Mouse (Mus musculus) intestine, embryonic 16.5 days (tissue): ENCODE results near the gene Mttp. TPM values are rescaled to one million over a fixed set of nuclear protein-coding genes. Genes with fewer than 3 reads are reported as not detected.
A peak's percentile ranks its signal among the peaks of the same experiment; 100 is the strongest.

ENCODE experiments used
- ATAC-seq: fragments of 200-750 bp; cut with Nextera tagmentation; 2 replicates; pipeline ENCODE4 v1.8.0; 2017; ENCODE audit warnings: moderate TSS enrichment, moderate library complexity
- H3K27ac ChIP-seq: fragments of 300-500 bp; sonication (generic); 2 replicates; pipeline ENCODE4 v1.5.1; 2014; ENCODE audit warnings: mild to moderate bottlenecking, low read length
- H3K27me3 ChIP-seq: fragments of 300-500 bp; sonication (generic); replicated peaks from 2 replicates; pipeline ENCODE4 v1.6.1; 2014; ENCODE audit warnings: low read length, control low read depth, mixed read lengths; ENCODE audit not compliant: control insufficient read depth, insufficient read depth
- H3K36me3 ChIP-seq: fragments of 300-500 bp; sonication (generic); 2 replicates; pipeline ENCODE4 v1.6.1; 2014; ENCODE audit warnings: low read length, control low read depth; ENCODE audit not compliant: control insufficient read depth, insufficient read depth
- H3K4me1 ChIP-seq: fragments of 300-500 bp; sonication (generic); 2 replicates; pipeline ENCODE4 v1.6.1; 2014; ENCODE audit warnings: low read length, control low read depth, mixed read lengths; ENCODE audit not compliant: control insufficient read depth, insufficient read depth
- H3K4me2 ChIP-seq: fragments of 300-500 bp; sonication (generic); 2 replicates; pipeline ENCODE4 v1.6.1; 2014; ENCODE audit warnings: low read depth, low read length, control low read depth
- H3K4me3 ChIP-seq: fragments of 300-500 bp; sonication (generic); 2 replicates; pipeline ENCODE4 v1.5.1; 2014; ENCODE audit warnings: mild to moderate bottlenecking, low read length
- H3K9ac ChIP-seq: fragments of 300-500 bp; sonication (generic); 2 replicates; pipeline ENCODE4 v1.6.1; 2014; ENCODE audit warnings: low read depth, low read length
- H3K9me3 ChIP-seq: fragments of 300-500 bp; sonication (generic); 2 replicates; pipeline ENCODE4 v1.6.1; 2016; ENCODE audit warnings: low read length, control low read depth; ENCODE audit not compliant: control insufficient read depth
- WGBS: fragments of 180-500 bp; shearing (Covaris S2); extraction: QIAGEN DNeasy Blood & Tissue Kit; methylation state at CpG from one replicate; pipeline ENCODE4 v1.1.7; 2014; 5-methylcytosine and 5-hydroxymethylcytosine counted together
- polyA plus RNA-seq: library from polyadenylated mRNA; unstranded; fragments of >200 nt; fragmentation: Nextera tagmentation; extraction: Ambion mirVana; gene quantifications from 2 replicates; pipeline ENCODE4 v1.2.1, GENCODE M21; 2015

Mttp gene
- polyA plus RNA-seq, 1 experiment from 2014 or later = 405 TPM

DNA sequence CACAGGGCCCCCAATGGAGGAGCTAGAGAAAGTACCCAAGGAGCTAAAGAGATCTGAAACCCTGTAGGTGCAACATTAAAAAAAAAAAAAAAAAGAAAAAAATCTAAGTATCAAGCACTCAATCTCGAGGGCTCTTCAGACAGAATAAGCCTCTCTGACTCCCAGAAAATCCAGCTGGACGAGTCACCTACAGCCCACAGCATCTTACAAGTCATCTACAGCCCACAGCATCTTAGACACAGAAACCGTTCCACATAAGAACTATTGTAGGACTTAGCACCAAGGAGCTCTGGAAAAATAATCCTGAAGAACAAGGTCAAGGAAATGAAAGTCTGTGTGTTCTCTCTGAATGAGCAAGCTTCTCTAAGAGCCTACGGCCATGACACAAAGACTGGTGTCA, 42.8 kb downstream of the Mttp start:
- no peaks in the 10 kb centered on the region for H3K9me3 ChIP-seq
- no peak for ATAC-seq
- H3K27ac ChIP-seq = no peak overlapping the region
- no peak overlapping the region for H3K4me3 ChIP-seq
- WGBS = 86% methylated on average over 4 of the region's 4 CpGs
- no peak overlapping the region for H3K9ac ChIP-seq
- H3K4me1 ChIP-seq = peaks cover 3% of the 10 kb centered on the region; the same call in 1 of the 2 replicates
- 0 out of 2 replicates have a peak, but pooled peaks cover 6% of the 10 kb centered on the region for H3K36me3 ChIP-seq
- H3K4me2 ChIP-seq = no peak overlapping the region
- no peaks in the 10 kb centered on the region for H3K27me3 ChIP-seq

DNA sequence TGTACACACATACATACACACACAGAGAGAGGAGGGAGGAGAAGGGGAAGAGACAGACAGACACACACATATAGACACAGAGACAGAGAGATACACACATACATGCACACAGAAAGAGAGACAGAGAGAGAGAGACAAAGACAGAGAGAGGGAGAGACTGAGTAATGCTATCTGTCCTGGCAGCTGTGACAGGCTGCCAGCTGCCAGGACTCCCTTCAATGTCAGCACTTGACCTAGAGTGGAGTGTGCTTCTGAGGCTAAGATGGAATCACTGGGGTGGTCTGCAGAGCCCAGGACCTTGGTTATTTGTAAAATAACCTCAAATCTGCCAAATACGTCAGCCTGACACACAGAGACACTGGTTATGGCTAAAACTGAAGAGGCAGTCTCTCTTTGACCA, 47.0 kb downstream of the Mttp start:
- no peaks in the 10 kb centered on the region for H3K9me3 ChIP-seq
- no peak overlapping the region for H3K9ac ChIP-seq
- H3K4me3 ChIP-seq = no peak overlapping the region
- H3K27me3 ChIP-seq = no peaks in the 10 kb centered on the region
- ATAC-seq = no peak; the same call in 1 of the 2 replicates
- H3K27ac ChIP-seq = no peak overlapping the region
- 59% methylated on average over 1 of the region's 1 CpGs for WGBS
- H3K4me2 ChIP-seq = no peak overlapping the region
- peaks cover 7% of the 10 kb centered on the region; the same call in 1 of the 2 replicates for H3K4me1 ChIP-seq
- H3K36me3 ChIP-seq = 0 out of 2 replicates have a peak, but pooled peaks cover 5% of the 10 kb centered on the region

DNA sequence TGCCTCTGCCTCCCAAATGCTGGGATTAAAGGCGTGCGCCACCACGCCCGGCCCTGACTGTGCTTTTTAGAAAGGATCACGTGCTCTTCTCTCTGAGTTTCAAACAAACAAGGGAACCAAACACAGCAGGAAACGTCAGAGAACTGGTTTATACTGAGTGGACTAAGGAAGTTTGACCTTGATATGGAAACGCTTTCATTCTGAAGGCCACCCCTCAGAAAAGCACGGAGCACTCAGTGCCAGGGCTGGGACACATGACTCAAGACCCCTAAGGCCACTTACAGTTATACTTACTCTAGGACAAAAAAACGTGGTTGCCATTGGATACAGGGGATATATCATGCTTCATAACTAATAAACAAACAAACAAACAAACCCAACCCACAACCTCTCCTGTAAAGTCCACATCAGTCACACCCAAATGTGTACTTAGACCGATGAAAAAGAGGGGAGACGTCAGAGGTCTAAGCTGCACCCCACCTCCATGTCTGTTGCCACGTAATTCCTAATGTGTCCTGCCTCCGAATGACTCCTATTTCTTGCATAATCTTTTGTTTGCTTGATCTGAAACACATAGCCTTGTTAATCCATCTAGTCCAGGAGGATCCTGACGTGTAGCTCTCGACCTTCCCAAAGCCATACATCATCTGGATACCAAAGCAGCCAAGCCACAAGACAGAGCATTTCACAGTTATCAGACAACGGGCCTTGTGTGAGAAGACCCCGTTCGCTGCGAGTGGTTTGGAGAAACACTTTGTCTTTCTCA, 48.3 kb downstream of the Mttp start:
- H3K4me3 ChIP-seq = no peak overlapping the region
- 84% methylated on average over 19 of the region's 19 CpGs for WGBS
- ATAC-seq = 0 out of 2 replicates have a peak, but pooled peaks have one; percentile 9
- H3K4me1 ChIP-seq = peaks cover 7% of the 10 kb centered on the region; the same call in 1 of the 2 replicates
- no peak overlapping the region for H3K4me2 ChIP-seq
- 0 out of 2 replicates have a peak, but pooled peaks cover 3% of the 10 kb centered on the region for H3K36me3 ChIP-seq
- H3K27me3 ChIP-seq = no peaks in the 10 kb centered on the region
- H3K27ac ChIP-seq = no peak overlapping the region
- H3K9ac ChIP-seq = no peak overlapping the region
- H3K9me3 ChIP-seq = no peaks in the 10 kb centered on the region

GRCm38 (mm10) chr3:138095718-138096117, 49.0 kb downstream of the Mttp start:
- ATAC-seq = peak; percentile 27; the same call in 1 of the 2 replicates
- no peak overlapping the region for H3K27ac ChIP-seq
- 66% methylated on average over 10 of the region's 10 CpGs for WGBS
- no peak overlapping the region for H3K9ac ChIP-seq
- H3K9me3 ChIP-seq = no peaks in the 10 kb centered on the region
- 0 out of 2 replicates have a peak, but pooled peaks cover 3% of the 10 kb centered on the region for H3K36me3 ChIP-seq
- peaks cover 7% of the 10 kb centered on the region; the same call in 1 of the 2 replicates for H3K4me1 ChIP-seq
- no peaks in the 10 kb centered on the region for H3K27me3 ChIP-seq
- no peak overlapping the region for H3K4me2 ChIP-seq
- no peak overlapping the region for H3K4me3 ChIP-seq

- no peaks in the 10 kb centered on the region for H3K9me3 ChIP-seq
- no peak overlapping the region for H3K4me2 ChIP-seq
- H3K27ac ChIP-seq = no peak overlapping the region
- no peak overlapping the region for H3K9ac ChIP-seq
- no peak overlapping the region for H3K4me3 ChIP-seq
- WGBS = 76% methylated on average over 3 of the region's 3 CpGs
- ATAC-seq = no peak
- H3K27me3 ChIP-seq = no peaks in the 10 kb centered on the region
- H3K4me1 ChIP-seq = peaks cover 7% of the 10 kb centered on the region; the same call in 1 of the 2 replicates
- 0 out of 2 replicates have a peak, but pooled peaks cover 3% of the 10 kb centered on the region for H3K36me3 ChIP-seq
Measured at GRCm38 (mm10) chr3:138095301-138095700, 49.5 kb downstream of the Mttp start.

GRCm38 (mm10) chr3:138083896-138084295, 60.9 kb downstream of the Mttp start:
- Histone ChIP-seq H3K27ac (no peak overlapping the region), H3K36me3 (no peaks in the 10 kb centered on the region), H3K27me3 (no peaks in the 10 kb centered on the region), H3K9ac (no peak overlapping the region), H3K9me3 (no peaks in the 10 kb centered on the region), H3K4me3 (no peak overlapping the region), H3K4me2 (no peak overlapping the region), H3K4me1 (no peaks in the 10 kb centered on the region; the same call in 1 of the 2 replicates)
- 77% methylated on average over 4 of the region's 4 CpGs for WGBS
- no peak for ATAC-seq

- Histone ChIP-seq H3K9me3 (no peaks in the 10 kb centered on the region), H3K4me1 (no peaks in the 10 kb centered on the region; the same call in 1 of the 2 replicates), H3K4me3 (no peak overlapping the region), H3K9ac (no peak overlapping the region), H3K27me3 (no peaks in the 10 kb centered on the region), H3K36me3 (no peaks in the 10 kb centered on the region), H3K27ac (no peak overlapping the region), H3K4me2 (no peak overlapping the region)
- 80% methylated on average over 1 of the region's 1 CpGs for WGBS
- ATAC-seq = no peak
Measured at GRCm38 (mm10) chr3:138083073-138083637, 61.6 kb downstream of the Mttp start.

- Histone ChIP-seq H3K4me2 (no peak overlapping the region), H3K36me3 (no peaks in the 10 kb centered on the region), H3K9me3 (no peaks in the 10 kb centered on the region), H3K4me1 (no peaks in the 10 kb centered on the region; the same call in 1 of the 2 replicates), H3K4me3 (no peak overlapping the region), H3K27ac (no peak overlapping the region), H3K27me3 (no peaks in the 10 kb centered on the region), H3K9ac (no peak overlapping the region)
- ATAC-seq = no peak
- WGBS = 46% methylated on average over 1 of the region's 1 CpGs
Measured at GRCm38 (mm10) chr3:138078701-138079100, 66.1 kb downstream of the Mttp start.

GRCm38 (mm10) chr3:138077476-138078340, 67.1 kb downstream of the Mttp start:
- ATAC-seq = no peak
- Histone ChIP-seq H3K27ac (no peak overlapping the region), H3K4me2 (no peak overlapping the region), H3K9me3 (no peaks in the 10 kb centered on the region), H3K4me3 (no peak overlapping the region), H3K36me3 (no peaks in the 10 kb centered on the region), H3K4me1 (no peaks in the 10 kb centered on the region), H3K9ac (no peak overlapping the region), H3K27me3 (no peaks in the 10 kb centered on the region)
- 69% methylated on average over 11 of the region's 11 CpGs for WGBS
